Mouse (Mus musculus): ENCODE results near the gene Usp18. TPM values are rescaled to one million over a fixed set of nuclear protein-coding genes. Genes with fewer than 3 reads are reported as not detected.
A peak's percentile ranks its signal among the peaks of the same experiment; 100 is the strongest.

Gene Usp18
- polyA plus RNA-seq, 1 experiment from 2014 or later: 1.2 TPM

GRCm38 (mm10) chr6:121271707-121272074 lies 26.0 kb downstream of the Usp18 start:
- Histone ChIP-seq H3K4me3 (no peak overlapping the region), H3K27ac (no peak overlapping the region), H3K27me3 (no peaks in the 10 kb centered on the region), H3K9me3 (replicated peaks) (no peaks in the 10 kb centered on the region), H3K9ac (no peak overlapping the region), H3K36me3 (no peaks in the 10 kb centered on the region), H3K4me1 (0 out of 2 replicates have a peak, but pooled peaks cover 4% of the 10 kb centered on the region), H3K4me2 (replicated peaks) (no peak overlapping the region)
- 14% methylated on average over 4 of the region's 4 CpGs for WGBS
- peak; percentile 46 for ATAC-seq (ENCODE audit: low FRiP score)

GRCm38 (mm10) chr6:121272075-121272800 lies 26.5 kb downstream of the Usp18 start:
- 17% methylated on average over 17 of the region's 17 CpGs for WGBS
- Histone ChIP-seq H3K36me3 (no peaks in the 10 kb centered on the region), H3K4me2 (replicated peaks) (peak overlapping the region; percentile 54), H3K4me1 (0 out of 2 replicates have a peak, but pooled peaks cover 4% of the 10 kb centered on the region), H3K27me3 (no peaks in the 10 kb centered on the region), H3K4me3 (peak overlapping the region; percentile 34), H3K27ac (peak overlapping the region; percentile 81), H3K9ac (0 out of 2 replicates have a peak overlapping the region, but pooled peaks have one; percentile 41), H3K9me3 (replicated peaks) (no peaks in the 10 kb centered on the region)
- ATAC-seq (ENCODE audit: low FRiP score): peak; percentile 90

GRCm38 (mm10) chr6:121274356-121274755 lies 28.6 kb downstream of the Usp18 start:
- Histone ChIP-seq H3K9me3 (replicated peaks) (no peaks in the 10 kb centered on the region), H3K27ac (no peak overlapping the region), H3K4me1 (0 out of 2 replicates have a peak, but pooled peaks cover 4% of the 10 kb centered on the region), H3K27me3 (no peaks in the 10 kb centered on the region), H3K4me3 (no peak overlapping the region), H3K9ac (no peak overlapping the region), H3K4me2 (replicated peaks) (no peak overlapping the region), H3K36me3 (no peaks in the 10 kb centered on the region)
- ATAC-seq (ENCODE audit: low FRiP score): no peak
- 84% methylated on average over 3 of the region's 3 CpGs for WGBS

- no peak overlapping the region for H3K4me3 ChIP-seq
- no peaks in the 10 kb centered on the region for H3K36me3 ChIP-seq
- H3K27me3 ChIP-seq: no peaks in the 10 kb centered on the region
- H3K4me1 ChIP-seq: no peaks in the 10 kb centered on the region
- WGBS: 91% methylated on average over 5 of the region's 5 CpGs
- H3K4me2 ChIP-seq (replicated peaks): no peak overlapping the region
- H3K27ac ChIP-seq: no peak overlapping the region
- no peaks in the 10 kb centered on the region for H3K9me3 ChIP-seq (replicated peaks)
- no peak for ATAC-seq (ENCODE audit: low FRiP score)
- H3K9ac ChIP-seq: no peak overlapping the region
Measured at GRCm38 (mm10) chr6:121284132-121284531, 38.4 kb downstream of the Usp18 start.

- H3K36me3 ChIP-seq: no peaks in the 10 kb centered on the region
- H3K9ac ChIP-seq: no peak overlapping the region
- H3K4me2 ChIP-seq (replicated peaks): no peak overlapping the region
- WGBS: 60% methylated on average over 7 of the region's 7 CpGs
- no peaks in the 10 kb centered on the region for H3K9me3 ChIP-seq (replicated peaks)
- no peak overlapping the region for H3K4me3 ChIP-seq
- H3K4me1 ChIP-seq: peaks cover 10% of the 10 kb centered on the region
- no peaks in the 10 kb centered on the region for H3K27me3 ChIP-seq
- no peak overlapping the region for H3K27ac ChIP-seq
- no peak for ATAC-seq (ENCODE audit: low FRiP score)
Measured at GRCm38 (mm10) chr6:121299317-121299716, 53.6 kb downstream of the Usp18 start.

DNA sequence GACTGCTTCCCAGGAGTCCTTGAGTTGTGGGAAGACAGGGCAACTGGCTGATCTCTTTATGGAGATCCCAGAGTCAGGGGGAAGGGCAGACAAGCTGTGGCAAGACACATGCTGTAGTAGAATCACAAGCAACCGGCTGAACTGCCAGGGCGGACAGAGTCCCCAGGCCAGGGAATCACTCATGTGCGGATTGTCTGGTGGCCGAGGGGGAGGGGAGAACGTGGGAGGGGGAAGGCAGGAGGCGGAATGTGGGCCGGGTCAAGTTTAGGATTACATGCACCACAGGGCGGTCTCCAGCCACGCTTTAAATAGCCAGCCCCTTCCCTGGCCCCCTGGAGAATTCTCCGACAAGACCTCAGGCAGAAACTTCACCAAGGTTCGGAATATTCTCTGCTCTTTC lies 54.2 kb downstream of the Usp18 start, which contains the start of gene Slc6a13:
Slc6a13 (plus strand) TSS at position 274 of the 400 bp plus-strand sequence.
- Histone ChIP-seq H3K4me2 (replicated peaks) (peak within 1 kb of the TSS; percentile 29; the same call in 1 of the 2 replicates), H3K4me3 (no peak within 1 kb of the TSS), H3K9me3 (replicated peaks) (no peaks in the 10 kb centered on the region), H3K27me3 (no peaks in the 10 kb centered on the region), H3K27ac (no peak within 1 kb of the TSS), H3K4me1 (peaks cover 10% of the 10 kb centered on the region), H3K36me3 (no peaks in the 10 kb centered on the region), H3K9ac (no peak within 1 kb of the TSS)
- WGBS: 3% methylated on average over 10 of the region's 11 CpGs
- no peak for ATAC-seq (ENCODE audit: low FRiP score)

DNA sequence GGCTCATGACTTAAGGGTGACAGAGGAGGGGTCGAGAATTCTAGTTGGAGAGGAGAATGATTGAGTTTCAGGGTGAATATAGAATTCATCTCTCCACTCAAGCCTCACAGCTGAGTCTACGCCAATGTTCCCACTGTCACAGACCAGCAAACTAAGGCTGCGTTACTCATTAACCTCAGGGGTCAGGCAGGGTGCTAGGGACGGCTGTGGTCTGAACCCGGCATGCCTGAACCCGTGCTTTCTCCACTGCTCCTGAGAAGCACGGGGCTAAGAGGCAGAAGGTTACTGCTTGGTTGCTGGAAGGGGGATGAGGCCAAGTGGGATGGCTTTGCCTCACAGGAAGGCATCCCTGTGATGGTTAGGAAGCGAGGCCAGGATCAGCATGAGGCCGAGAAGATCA lies 54.8 kb downstream of the Usp18 start:
- 47% methylated on average over 9 of the region's 9 CpGs for WGBS
- H3K9ac ChIP-seq: no peak overlapping the region
- H3K4me2 ChIP-seq (replicated peaks): peak overlapping the region; percentile 29; the same call in 1 of the 2 replicates
- H3K4me1 ChIP-seq: peaks cover 10% of the 10 kb centered on the region
- no peak overlapping the region for H3K4me3 ChIP-seq
- no peaks in the 10 kb centered on the region for H3K36me3 ChIP-seq
- no peaks in the 10 kb centered on the region for H3K9me3 ChIP-seq (replicated peaks)
- ATAC-seq (ENCODE audit: low FRiP score): no peak
- H3K27me3 ChIP-seq: no peaks in the 10 kb centered on the region
- H3K27ac ChIP-seq: no peak overlapping the region

DNA sequence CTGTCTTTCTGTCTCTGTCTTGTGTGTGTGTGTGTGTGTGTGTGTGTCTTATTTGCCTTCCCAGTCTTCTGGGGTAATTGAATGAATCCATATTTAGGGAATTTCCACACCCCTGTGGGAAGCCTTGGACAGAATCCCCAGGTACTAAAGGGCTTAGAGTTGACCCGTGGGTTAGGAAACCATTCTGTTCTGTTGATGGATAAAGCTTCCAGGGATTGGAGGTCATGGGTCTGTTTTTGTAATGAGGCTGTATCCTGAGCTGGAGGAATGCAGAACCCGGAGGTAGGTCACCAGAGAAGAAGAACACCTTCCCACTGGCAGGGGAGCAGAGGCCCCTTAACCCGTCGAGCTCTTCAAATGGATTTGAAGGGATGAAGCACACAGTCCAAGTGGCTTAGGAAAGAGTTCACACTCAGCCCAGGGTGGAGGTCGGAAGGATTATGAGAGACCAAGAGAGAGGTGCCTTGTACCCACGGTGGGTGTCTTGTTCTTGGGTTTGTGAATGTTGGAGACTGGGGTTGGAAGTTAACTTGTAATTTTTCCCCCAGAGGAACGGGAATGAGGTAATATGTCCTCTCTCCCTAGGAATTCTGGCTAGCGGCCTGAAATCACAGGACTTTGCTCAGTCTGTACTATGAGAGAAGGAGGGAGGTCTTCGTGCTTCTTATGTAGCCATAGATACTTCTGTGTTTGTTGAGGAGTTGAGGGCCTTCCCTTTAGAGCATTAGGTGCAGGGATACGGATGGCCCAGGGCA lies 57.9 kb downstream of the Usp18 start:
- Histone ChIP-seq H3K4me3 (no peak overlapping the region), H3K9ac (no peak overlapping the region), H3K27me3 (no peaks in the 10 kb centered on the region), H3K27ac (no peak overlapping the region), H3K4me1 (peaks cover 10% of the 10 kb centered on the region), H3K4me2 (replicated peaks) (no peak overlapping the region), H3K36me3 (no peaks in the 10 kb centered on the region), H3K9me3 (replicated peaks) (no peaks in the 10 kb centered on the region)
- no peak for ATAC-seq (ENCODE audit: low FRiP score)
- WGBS: 69% methylated on average over 10 of the region's 10 CpGs

DNA sequence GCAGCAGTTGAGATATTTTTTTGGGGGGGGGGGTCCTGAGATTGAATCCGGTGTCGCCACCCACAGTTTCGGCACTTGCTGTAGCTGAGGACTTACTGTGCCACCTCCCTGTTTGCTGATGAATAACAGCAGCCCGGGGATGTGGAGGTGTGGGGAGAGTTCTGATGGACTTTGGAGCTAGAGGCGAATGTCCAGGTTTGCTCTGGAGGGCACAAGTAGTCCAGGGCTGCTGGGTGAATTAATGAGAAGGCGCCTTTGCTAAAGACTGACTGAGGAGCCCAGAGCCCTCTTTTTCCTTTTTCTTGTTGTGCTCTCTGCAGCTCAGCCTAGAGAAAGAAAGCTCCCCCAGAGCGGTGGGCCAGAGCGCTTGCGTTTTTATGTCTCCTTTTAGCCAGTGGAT lies 58.9 kb downstream of the Usp18 start:
- H3K27ac ChIP-seq: no peak overlapping the region
- no peaks in the 10 kb centered on the region for H3K36me3 ChIP-seq
- H3K4me1 ChIP-seq: peaks cover 6% of the 10 kb centered on the region
- no peak overlapping the region for H3K4me3 ChIP-seq
- no peaks in the 10 kb centered on the region for H3K27me3 ChIP-seq
- H3K9me3 ChIP-seq (replicated peaks): no peaks in the 10 kb centered on the region
- H3K4me2 ChIP-seq (replicated peaks): no peak overlapping the region
- WGBS: 83% methylated on average over 9 of the region's 9 CpGs
- no peak for ATAC-seq (ENCODE audit: low FRiP score)
- no peak overlapping the region for H3K9ac ChIP-seq

DNA sequence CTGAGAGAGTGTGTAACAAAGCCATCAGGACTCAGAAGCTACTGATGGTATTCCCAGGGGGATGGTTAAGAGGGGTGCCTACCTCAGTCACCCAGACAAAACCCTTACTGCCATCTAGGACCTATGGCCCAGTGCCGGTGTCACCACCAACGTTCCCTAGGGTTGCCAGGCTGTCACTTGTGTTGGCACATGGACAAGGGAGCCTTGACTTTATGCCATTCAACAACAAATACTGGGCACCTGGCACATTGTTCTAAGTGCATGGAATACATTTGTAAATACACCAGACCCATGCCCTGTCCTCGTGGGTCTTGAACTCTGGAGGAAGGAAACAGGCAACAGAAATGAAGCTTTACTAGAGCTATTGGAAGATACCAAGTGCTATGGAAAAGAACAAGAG lies 59.9 kb downstream of the Usp18 start:
- no peak overlapping the region for H3K9ac ChIP-seq
- no peaks in the 10 kb centered on the region for H3K36me3 ChIP-seq
- no peaks in the 10 kb centered on the region for H3K27me3 ChIP-seq
- H3K9me3 ChIP-seq (replicated peaks): no peaks in the 10 kb centered on the region
- no peaks in the 10 kb centered on the region for H3K4me1 ChIP-seq
- H3K27ac ChIP-seq: no peak overlapping the region
- 86% methylated on average over 3 of the region's 3 CpGs for WGBS
- H3K4me3 ChIP-seq: no peak overlapping the region
- ATAC-seq (ENCODE audit: low FRiP score): no peak
- no peak overlapping the region for H3K4me2 ChIP-seq (replicated peaks)

GRCm38 (mm10) chr6:121310984-121311383 lies 65.3 kb downstream of the Usp18 start:
- Histone ChIP-seq H3K4me1 (no peaks in the 10 kb centered on the region), H3K9ac (no peak overlapping the region), H3K9me3 (replicated peaks) (no peaks in the 10 kb centered on the region), H3K4me3 (no peak overlapping the region), H3K36me3 (no peaks in the 10 kb centered on the region), H3K27ac (no peak overlapping the region), H3K27me3 (no peaks in the 10 kb centered on the region), H3K4me2 (replicated peaks) (no peak overlapping the region)
- no peak for ATAC-seq (ENCODE audit: low FRiP score)
- WGBS: 89% methylated on average over 6 of the region's 6 CpGs

GRCm38 (mm10) chr6:121319099-121319498 lies 73.4 kb downstream of the Usp18 start:
- Histone ChIP-seq H3K27ac (no peak overlapping the region), H3K36me3 (no peaks in the 10 kb centered on the region), H3K4me3 (no peak overlapping the region), H3K4me1 (no peaks in the 10 kb centered on the region), H3K27me3 (no peaks in the 10 kb centered on the region), H3K4me2 (replicated peaks) (no peak overlapping the region), H3K9ac (no peak overlapping the region), H3K9me3 (replicated peaks) (no peaks in the 10 kb centered on the region)
- ATAC-seq (ENCODE audit: low FRiP score): no peak
- 68% methylated on average over 6 of the region's 6 CpGs for WGBS

Measured in hindbrain, embryonic 12.5 days (tissue).